14 mouse cellular contexts compared by ENCODE assay signal in genomic region chr4:87880297-87880696, GRCm38 (mm10).
"Had no signal": no experiment of that assay in that cellular context is flagged by ENCODE, and none has a peak within 500 bp of the region (broad histone marks: within the 10 kb centered on the region; RNA-seq: fewer than 3 reads in every experiment).

No protein-coding gene starts in this region.

- H3K27me3 ChIP-seq: kidney, embryonic 15.5 days; limb, embryonic 13.5 days; neural tube, embryonic 15.5 days had no signal

- H3K9ac ChIP-seq: kidney, embryonic 15.5 days; limb, embryonic 13.5 days; neural tube, embryonic 15.5 days had no signal

- H3K27ac ChIP-seq: kidney, embryonic 15.5 days; limb, embryonic 13.5 days; midbrain, embryonic 10.5 days; neural tube, embryonic 15.5 days had no signal

- H3K4me2 ChIP-seq: kidney, embryonic 15.5 days; limb, embryonic 13.5 days; neural tube, embryonic 15.5 days had no signal

- H3K9me3 ChIP-seq: kidney, embryonic 15.5 days; limb, embryonic 13.5 days; midbrain, embryonic 10.5 days; neural tube, embryonic 15.5 days had no signal

- H3K4me1 ChIP-seq: kidney, embryonic 15.5 days; limb, embryonic 13.5 days had no signal

- ATAC-seq: intestine, embryonic 16.5 days had no signal

- H3K36me3 ChIP-seq: kidney, embryonic 15.5 days; limb, embryonic 13.5 days; neural tube, embryonic 15.5 days had no signal

- H3K4me3 ChIP-seq: kidney, embryonic 15.5 days; limb, embryonic 13.5 days; midbrain, embryonic 10.5 days; myocyte; neural tube, embryonic 15.5 days had no signal

- DNase-seq: kidney, adult 2 months; kidney, postnatal 14 days; left cerebral cortex, postnatal 4 days; midbrain, embryonic 14.5 days; right cerebral cortex, adult 18-20 months; right cerebral cortex, postnatal 25 days; thymus, adult 18-20 months; thymus, postnatal 14 days had no signal
